Mouse (Mus musculus): Measurements from ENCODE around the gene B020011L13Rik. TPM values are rescaled to one million over a fixed set of nuclear protein-coding genes. Genes with fewer than 3 reads are reported as not detected.
"Not testable (repeated sequence)": the region's sequence is repeated elsewhere in the genome, so short reads cannot be mapped to it uniquely, and the experiment has no call there.

The B020011L13Rik gene
- not detected in 2 replicates for polyA plus RNA-seq (2015; fragmentation: Nextera tagmentation; extraction: Ambion mirVana)

- H3K4me1 ChIP-seq (replicated peaks); H3K27me3 ChIP-seq; H3K4me2 ChIP-seq; H3K36me3 ChIP-seq; H3K4me3 ChIP-seq; ATAC-seq (ENCODE audit: low FRiP score, low read depth); H3K27ac ChIP-seq (replicated peaks); H3K9me3 ChIP-seq; H3K9ac ChIP-seq: not testable (repeated sequence)
- WGBS: 73% methylated on average over 3 of the region's 3 CpGs
Observed at GRCm38 (mm10) chr1:117780833-117781232, at the start of gene B020011L13Rik. B020011L13Rik (plus strand) TSS chr1:117781133.

- H3K4me2 ChIP-seq; H3K4me3 ChIP-seq; H3K9me3 ChIP-seq; H3K36me3 ChIP-seq; H3K27ac ChIP-seq (replicated peaks); H3K4me1 ChIP-seq (replicated peaks); ATAC-seq (ENCODE audit: low FRiP score, low read depth); H3K9ac ChIP-seq; H3K27me3 ChIP-seq: not testable (repeated sequence)
Observed at GRCm38 (mm10) chr1:117816271-117816670, 35.3 kb downstream of the B020011L13Rik start.

- H3K27me3 ChIP-seq; H3K9me3 ChIP-seq; H3K4me3 ChIP-seq; H3K36me3 ChIP-seq; H3K27ac ChIP-seq (replicated peaks); H3K9ac ChIP-seq; H3K4me1 ChIP-seq (replicated peaks); H3K4me2 ChIP-seq; ATAC-seq (ENCODE audit: low FRiP score, low read depth): not testable (repeated sequence)
- WGBS: 65% methylated on average over 5 of the region's 5 CpGs
Observed at GRCm38 (mm10) chr1:117829781-117830180, 48.8 kb downstream of the B020011L13Rik start, which contains the start of gene Gm28360. Gm28360 (plus strand) TSS chr1:117830081.

DNA sequence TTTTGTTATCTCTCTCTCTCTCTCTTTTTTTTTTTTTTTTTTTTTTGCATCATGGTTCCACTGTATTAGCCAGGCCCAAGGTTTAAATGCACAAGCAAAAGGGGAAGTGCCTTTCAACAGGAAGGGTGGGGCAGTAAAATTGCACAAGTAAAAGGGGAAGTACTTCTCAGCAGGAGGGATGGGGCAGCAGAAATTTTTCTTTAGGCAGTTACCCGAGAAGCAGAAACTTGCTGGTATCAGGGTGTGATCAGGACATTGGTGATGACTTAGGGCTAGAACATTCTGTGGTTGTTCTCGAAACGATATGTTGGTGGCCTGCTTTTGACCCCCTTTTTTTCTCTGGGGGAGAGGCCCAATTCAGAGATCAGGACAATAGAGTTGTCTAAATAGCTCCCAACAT is 70.8 kb downstream of the B020011L13Rik start:
- not testable (repeated sequence) for H3K9ac ChIP-seq; H3K27ac ChIP-seq (replicated peaks); ATAC-seq (ENCODE audit: low FRiP score, low read depth); H3K4me3 ChIP-seq; H3K27me3 ChIP-seq; H3K36me3 ChIP-seq; H3K9me3 ChIP-seq; H3K4me1 ChIP-seq (replicated peaks); H3K4me2 ChIP-seq
- WGBS: 89% methylated on average over 3 of the region's 3 CpGs

Other genes starting within 250 kb of the B020011L13Rik start
- not detected in 2 replicates for gene Gm28363, start 84.0 kb upstream of the B020011L13Rik start, polyA plus RNA-seq (2015; fragmentation: Nextera tagmentation; extraction: Ambion mirVana)
- not detected in 2 replicates for gene Gm28360, start 48.9 kb downstream of the B020011L13Rik start, polyA plus RNA-seq (2015; fragmentation: Nextera tagmentation; extraction: Ambion mirVana)
- gene Gm28168, start 146.9 kb downstream of the B020011L13Rik start, polyA plus RNA-seq (2015; fragmentation: Nextera tagmentation; extraction: Ambion mirVana): not detected in 2 replicates
- not detected in 2 replicates for gene Gm7145, start 184.8 kb downstream of the B020011L13Rik start, polyA plus RNA-seq (2015; fragmentation: Nextera tagmentation; extraction: Ambion mirVana)

All from hindbrain, embryonic 15.5 days (tissue).